Mouse (Mus musculus): ENCODE data around the gene Olfr1028. TPM values are rescaled to one million over a fixed set of nuclear protein-coding genes. Genes with fewer than 3 reads are reported as not detected.

Gene Olfr1028
- not detected in 2 replicates for polyA plus RNA-seq (2012; rRNA removed; ENCODE audit: low replicate concordance)

DNA sequence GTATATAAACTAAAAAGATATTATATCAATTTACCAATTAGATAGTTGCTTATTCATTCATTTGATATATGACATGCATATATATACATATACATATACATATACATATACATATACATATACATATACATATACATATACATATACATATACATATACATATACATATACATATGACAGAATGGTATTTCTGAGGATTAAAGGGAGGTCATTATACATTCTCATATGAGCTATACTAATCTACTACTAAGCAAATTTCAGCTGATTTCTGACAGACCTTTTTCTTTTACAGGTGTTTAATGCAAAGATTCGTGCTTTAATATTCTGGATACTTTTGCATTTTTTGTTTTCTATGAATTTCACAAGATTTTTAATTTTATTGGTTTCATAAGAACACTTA lies at the start of gene Olfr1028:
TSS of gene Olfr1028 (plus strand) at position 301 of the 400 bp plus-strand sequence.

DNA sequence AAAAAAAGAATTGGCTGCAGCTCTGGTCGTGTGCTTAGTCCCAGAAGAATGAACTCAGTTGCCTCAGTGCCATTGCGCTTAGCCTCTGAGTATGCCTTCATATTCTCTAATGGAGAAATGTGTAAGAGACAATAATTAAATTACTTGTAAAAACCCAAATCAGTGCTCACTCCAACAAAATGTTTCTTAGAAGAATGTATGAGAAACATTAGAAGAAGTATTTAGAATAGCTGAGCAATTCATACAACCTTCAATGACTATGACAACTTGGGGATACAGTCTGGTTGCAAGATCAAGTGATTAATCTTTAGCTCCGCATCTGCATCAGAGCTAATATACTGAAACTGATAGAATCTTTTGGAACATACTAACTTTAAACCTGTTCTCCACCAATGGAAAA lies 45.3 kb upstream of the Olfr1028 start, which contains the start of gene Olfr1024:
TSS of gene Olfr1024 (minus strand) at position 101 of the 400 bp plus-strand sequence.

GRCm38 (mm10) chr2:85914893-85915292 lies 35.3 kb upstream of the Olfr1028 start, which contains the start of gene Olfr1025-ps1:
TSS of gene Olfr1025-ps1 (plus strand) at chr2:85915193.

DNA sequence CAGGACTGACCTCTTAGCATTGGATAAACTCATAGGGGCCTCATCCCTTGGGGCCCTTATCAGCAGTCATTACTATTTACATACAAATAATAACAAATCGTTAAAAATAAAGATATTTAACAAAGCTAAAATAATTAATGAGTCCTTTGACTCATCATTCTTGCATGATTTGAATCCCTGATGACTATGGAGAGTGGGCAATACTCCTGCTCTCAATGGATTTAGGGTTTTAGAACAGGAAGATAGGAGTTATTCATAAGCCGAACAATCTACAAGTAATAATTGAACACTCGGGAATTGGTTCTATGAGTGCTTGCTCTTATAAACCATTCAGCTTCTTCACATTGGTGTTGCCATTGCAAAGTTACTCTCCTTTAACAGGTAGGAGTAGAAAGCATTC lies 29.0 kb upstream of the Olfr1028 start, which contains the start of gene Olfr1026:
TSS of gene Olfr1026 (plus strand) at position 301 of the 400 bp plus-strand sequence.

GRCm38 (mm10) chr2:85973595-85973994 lies 23.4 kb downstream of the Olfr1028 start, which contains the start of gene Olfr1029:
TSS of gene Olfr1029 (plus strand) at chr2:85973895.

GRCm38 (mm10) chr2:85978976-85979375 lies 28.7 kb downstream of the Olfr1028 start, which contains the start of gene Olfr1030:
TSS of gene Olfr1030 (plus strand) at chr2:85979276.

GRCm38 (mm10) chr2:85990004-85990403 lies 39.8 kb downstream of the Olfr1028 start, which contains the start of gene Olfr1031:
TSS of gene Olfr1031 (plus strand) at chr2:85990304.

Other genes with a start within 250 kb of the Olfr1028 start
- gene Olfr1009, start 235.0 kb upstream of the Olfr1028 start, polyA plus RNA-seq (2012; rRNA removed; ENCODE audit: low replicate concordance): not detected in 2 replicates
- not detected in 2 replicates for gene Olfr1012, start 187.7 kb upstream of the Olfr1028 start, polyA plus RNA-seq (2012; rRNA removed; ENCODE audit: low replicate concordance)
- not detected in 2 replicates for gene Olfr1013, start 183.3 kb upstream of the Olfr1028 start, polyA plus RNA-seq (2012; rRNA removed; ENCODE audit: low replicate concordance)
- not detected in 2 replicates for gene Olfr1014, start 177.7 kb upstream of the Olfr1028 start, polyA plus RNA-seq (2012; rRNA removed; ENCODE audit: low replicate concordance)
- gene Olfr1015, start 168.4 kb upstream of the Olfr1028 start, polyA plus RNA-seq (2012; rRNA removed; ENCODE audit: low replicate concordance): not detected in 2 replicates
- gene Olfr1016, start 147.9 kb upstream of the Olfr1028 start, polyA plus RNA-seq (2012; rRNA removed; ENCODE audit: low replicate concordance): not detected in 2 replicates
- not detected in 2 replicates for gene Olfr1018, start 132.0 kb upstream of the Olfr1028 start, polyA plus RNA-seq (2012; rRNA removed; ENCODE audit: low replicate concordance)
- not detected in 2 replicates for gene Olfr1019, start 105.0 kb upstream of the Olfr1028 start, polyA plus RNA-seq (2012; rRNA removed; ENCODE audit: low replicate concordance)
- not detected in 2 replicates for gene Olfr1020, start 103.4 kb upstream of the Olfr1028 start, polyA plus RNA-seq (2012; rRNA removed; ENCODE audit: low replicate concordance)
- gene Olfr1022, start 81.8 kb upstream of the Olfr1028 start, polyA plus RNA-seq (2012; rRNA removed; ENCODE audit: low replicate concordance): not detected in 2 replicates
- not detected in 2 replicates for gene Olfr1023, start 64.8 kb upstream of the Olfr1028 start, polyA plus RNA-seq (2012; rRNA removed; ENCODE audit: low replicate concordance)
- gene Olfr1024, start 45.4 kb upstream of the Olfr1028 start, polyA plus RNA-seq (2012; rRNA removed; ENCODE audit: low replicate concordance): not detected in 2 replicates
- not detected in 2 replicates for gene Olfr1025-ps1, start 35.2 kb upstream of the Olfr1028 start, polyA plus RNA-seq (2012; rRNA removed; ENCODE audit: low replicate concordance)
- not detected in 2 replicates for gene Olfr1026, start 28.9 kb upstream of the Olfr1028 start, polyA plus RNA-seq (2012; rRNA removed; ENCODE audit: low replicate concordance)
- not detected in 2 replicates for gene Olfr1029, start 23.5 kb downstream of the Olfr1028 start, polyA plus RNA-seq (2012; rRNA removed; ENCODE audit: low replicate concordance)
- gene Olfr1030, start 28.8 kb downstream of the Olfr1028 start, polyA plus RNA-seq (2012; rRNA removed; ENCODE audit: low replicate concordance): not detected in 2 replicates
- gene Olfr1031, start 39.9 kb downstream of the Olfr1028 start, polyA plus RNA-seq (2012; rRNA removed; ENCODE audit: low replicate concordance): not detected in 2 replicates
- gene Olfr1032, start 55.1 kb downstream of the Olfr1028 start, polyA plus RNA-seq (2012; rRNA removed; ENCODE audit: low replicate concordance): not detected in 2 replicates
- 0.04 and 0.14 TPM in 2 replicates for gene Olfr1033, start 70.2 kb downstream of the Olfr1028 start, polyA plus RNA-seq (2012; rRNA removed; ENCODE audit: low replicate concordance)
- gene Olfr1034, start 95.4 kb downstream of the Olfr1028 start, polyA plus RNA-seq (2012; rRNA removed; ENCODE audit: low replicate concordance): not detected in 2 replicates
- gene Olfr1036, start 123.6 kb downstream of the Olfr1028 start, polyA plus RNA-seq (2012; rRNA removed; ENCODE audit: low replicate concordance): not detected in 2 replicates
- gene Olfr1037, start 136.9 kb downstream of the Olfr1028 start, polyA plus RNA-seq (2012; rRNA removed; ENCODE audit: low replicate concordance): not detected in 2 replicates
- not detected in 2 replicates for gene Olfr1039, start 185.5 kb downstream of the Olfr1028 start, polyA plus RNA-seq (2012; rRNA removed; ENCODE audit: low replicate concordance)
- not detected in 2 replicates for gene Olfr1040, start 196.3 kb downstream of the Olfr1028 start, polyA plus RNA-seq (2012; rRNA removed; ENCODE audit: low replicate concordance)
- not detected in 2 replicates for gene Olfr1042, start 211.4 kb downstream of the Olfr1028 start, polyA plus RNA-seq (2012; rRNA removed; ENCODE audit: low replicate concordance)
- gene Olfr1043, start 217.1 kb downstream of the Olfr1028 start, polyA plus RNA-seq (2012; rRNA removed; ENCODE audit: low replicate concordance): not detected in 2 replicates
- gene Olfr1044, start 227.4 kb downstream of the Olfr1028 start, polyA plus RNA-seq (2012; rRNA removed; ENCODE audit: low replicate concordance): not detected in 2 replicates
- not detected in 2 replicates for gene Olfr52, start 235.2 kb downstream of the Olfr1028 start, polyA plus RNA-seq (2012; rRNA removed; ENCODE audit: low replicate concordance)

Measured in duodenum, adult 2 months (tissue).